Mouse (Mus musculus) midbrain, postnatal 0 days (tissue): ENCODE measurements around the gene Tmem223. TPM values are rescaled to one million over a fixed set of nuclear protein-coding genes. Genes with fewer than 3 reads are reported as not detected.

Source experiments
- ATAC-seq: fragments of 200-750 bp; cut with Nextera tagmentation; 2 replicates; pipeline ENCODE4 v1.8.0; 2017; ENCODE audit warnings: moderate number of reproducible peaks, mild to moderate bottlenecking, moderate TSS enrichment, moderate library complexity; ENCODE audit not compliant: low FRiP score
- DNase-seq: peaks from one replicate; pipeline ENCODE4 v3.0.0-alpha.2; 2015; ENCODE audit warnings: low spot score
- H3K27ac ChIP-seq: fragments of 300-500 bp; sonication (generic); 2 replicates; pipeline ENCODE4 v1.5.1; 2014; ENCODE audit warnings: low read depth, mild to moderate bottlenecking, low read length, mixed read lengths
- H3K27me3 ChIP-seq: fragments of 300-500 bp; sonication (generic); 2 replicates; pipeline ENCODE4 v1.6.1; 2014; ENCODE audit warnings: low read length, control low read depth, mixed read lengths; ENCODE audit not compliant: insufficient read depth
- H3K36me3 ChIP-seq: fragments of 300-500 bp; sonication (generic); 2 replicates; pipeline ENCODE4 v1.6.1; 2014; ENCODE audit warnings: low read length, control low read depth, mixed read lengths; ENCODE audit not compliant: insufficient read depth
- H3K4me1 ChIP-seq: fragments of 300-500 bp; sonication (generic); 2 replicates; pipeline ENCODE4 v1.6.1; 2014; ENCODE audit warnings: mild to moderate bottlenecking, control low read depth, antibody characterized with exemption, low read length, mixed read lengths; ENCODE audit not compliant: insufficient read depth
- H3K4me2 ChIP-seq: fragments of 300-500 bp; sonication (generic); 2 replicates; pipeline ENCODE4 v1.6.1; 2014; ENCODE audit warnings: low read depth, mild to moderate bottlenecking, low read length, mixed read lengths; ENCODE audit not compliant: poor library complexity, severe bottlenecking
- H3K4me3 ChIP-seq: fragments of 300-500 bp; sonication (generic); 2 replicates; pipeline ENCODE4 v1.5.1; 2014; ENCODE audit warnings: low read depth, mild to moderate bottlenecking, low read length, moderate library complexity
- H3K9ac ChIP-seq: fragments of 300-500 bp; sonication (generic); replicated peaks from 2 replicates; pipeline ENCODE4 v1.6.1; 2014; ENCODE audit warnings: mild to moderate bottlenecking, low read length, moderate library complexity, mixed read lengths; ENCODE audit not compliant: poor library complexity, severe bottlenecking
- H3K9me3 ChIP-seq: fragments of 300-500 bp; sonication (generic); 2 replicates; pipeline ENCODE4 v1.6.1; 2016; ENCODE audit warnings: low read length, control low read depth
- CTCF ChIP-seq: IDR thresholded peaks from 2 replicates; pipeline ENCODE4 v1.5.1; 2016; ENCODE audit warnings: antibody characterized with exemption, mild to moderate bottlenecking
- WGBS: fragments of 180-500 bp; shearing (Covaris S2); extraction: QIAGEN DNeasy Blood & Tissue Kit; methylation state at CpG from one replicate; pipeline ENCODE4 v1.1.7; 2014; 5-methylcytosine and 5-hydroxymethylcytosine counted together
- microRNA-seq: library from miRNA; unstranded; fragments of <30 nt; microRNA quantifications from one replicate; pipeline ENCODE4, GENCODE M21; 2016; ENCODE audit warnings: borderline number of aligned reads
- polyA plus RNA-seq: library from polyadenylated mRNA; unstranded; fragments of >200 nt; fragmentation: Nextera tagmentation; extraction: Ambion mirVana; gene quantifications from 2 replicates; pipeline ENCODE4 v1.2.1, GENCODE M21; 2015
- total RNA-seq: library from RNA; depleted of rRNA; stranded (reverse); fragments of >200 nt; gene quantifications from 2 replicates; pipeline ENCODE4 v1.2.3, GENCODE M21; 2014; rRNA removed

Gene Tmem223
- total and polyA plus RNA-seq, 2 experiments from 2014 or later = 202 to 320 TPM

- peak within 1 kb of the TSS; percentile 98 for H3K27ac ChIP-seq
- no peaks in the 10 kb centered on the region for H3K27me3 ChIP-seq
- DNase-seq (peak; percentile 99), ATAC-seq (peak; percentile 93)
- peak within 1 kb of the TSS; percentile 89 for H3K4me2 ChIP-seq
- H3K4me3 ChIP-seq = peak within 1 kb of the TSS; percentile 97
- no peak for TF ChIP-seq CTCF
- H3K9ac ChIP-seq = peak within 1 kb of the TSS; percentile 98
- H3K4me1 ChIP-seq = peaks cover 21% of the 10 kb centered on the region
- under 1% methylated on average over 33 of the region's 33 CpGs for WGBS
- peaks cover 13% of the 10 kb centered on the region for H3K36me3 ChIP-seq
- no peaks in the 10 kb centered on the region for H3K9me3 ChIP-seq
Measured at GRCm38 (mm10) chr19:8818801-8819595, 48.2 kb downstream of the Tmem223 start, which contains the start of gene Ttc9c. Gene Ttc9c, minus strand, starts transcription at chr19:8819333.

- peaks cover 15% of the 10 kb centered on the region for H3K36me3 ChIP-seq
- WGBS = under 1% methylated on average over 79 of the region's 83 CpGs
- H3K27ac ChIP-seq = peak within 1 kb of the TSS; percentile 98
- TF ChIP-seq CTCF = 0 out of 2 replicates have a peak, but pooled peaks have one; percentile 6
- DNase-seq (peak; percentile 100), ATAC-seq (peak; percentile 96)
- peak within 1 kb of the TSS; percentile 98 for H3K9ac ChIP-seq
- H3K4me2 ChIP-seq = peak within 1 kb of the TSS; percentile 89
- H3K4me3 ChIP-seq = peak within 1 kb of the TSS; percentile 97
- H3K27me3 ChIP-seq = no peaks in the 10 kb centered on the region
- no peaks in the 10 kb centered on the region for H3K9me3 ChIP-seq
- H3K4me1 ChIP-seq = peaks cover 21% of the 10 kb centered on the region
Measured at GRCm38 (mm10) chr19:8819596-8820423, 49.0 kb downstream of the Tmem223 start, which contains the start of gene Hnrnpul2. Gene Hnrnpul2, plus strand, starts transcription at chr19:8820010.

GRCm38 (mm10) chr19:8820424-8820956 is 49.7 kb downstream of the Tmem223 start:
- Histone ChIP-seq H3K27me3 (no peaks in the 10 kb centered on the region), H3K4me2 (peak overlapping the region; percentile 89), H3K4me1 (peaks cover 19% of the 10 kb centered on the region), H3K36me3 (peaks cover 20% of the 10 kb centered on the region), H3K9me3 (no peaks in the 10 kb centered on the region), H3K4me3 (peak overlapping the region; percentile 97), H3K9ac (peak overlapping the region; percentile 98), H3K27ac (peak overlapping the region; percentile 98)
- ATAC-seq (no peak; the same call in 1 of the 2 replicates), DNase-seq (no peak)
- no peak for TF ChIP-seq CTCF
- WGBS = under 1% methylated on average over 41 of the region's 48 CpGs

- Histone ChIP-seq H3K9me3 (no peaks in the 10 kb centered on the region), H3K27me3 (no peaks in the 10 kb centered on the region), H3K27ac (no peak overlapping the region), H3K4me1 (peaks cover 16% of the 10 kb centered on the region), H3K4me2 (peak overlapping the region; percentile 89), H3K9ac (peak overlapping the region; percentile 98), H3K4me3 (peak overlapping the region; percentile 97), H3K36me3 (peaks cover 26% of the 10 kb centered on the region)
- WGBS = 1% methylated on average over 7 of the region's 7 CpGs
- TF ChIP-seq CTCF = no peak
- ATAC-seq = no peak
- no peak for DNase-seq
Measured at GRCm38 (mm10) chr19:8821146-8821545, 50.4 kb downstream of the Tmem223 start.

Small RNAs within 50 kb of the gene (microRNA-seq; reads per million reads assigned to microRNA genes)
- not detected for gene Mir6992

Other genes starting within 250 kb of the Tmem223 start
Only the 30 nearest of the 33 such genes appear.
- 12.9 and 14.7 TPM in 2 replicates for gene Slc22a8, start 179.7 kb upstream of the Tmem223 start, total RNA-seq
- gene Slc22a8, start 179.7 kb upstream of the Tmem223 start, polyA plus RNA-seq = 20.3 and 20.9 TPM in 2 replicates
- gene Slc22a6, start 153.0 kb upstream of the Tmem223 start, total RNA-seq = 17.2 and 18.3 TPM in 2 replicates
- 13.1 and 14.7 TPM in 2 replicates for gene Slc22a6, start 153.0 kb upstream of the Tmem223 start, polyA plus RNA-seq
- gene Chrm1, start 107.2 kb upstream of the Tmem223 start, total RNA-seq = 1.3 and 1.9 TPM in 2 replicates
- 1.0 and 1.1 TPM in 2 replicates for gene Chrm1, start 107.2 kb upstream of the Tmem223 start, polyA plus RNA-seq
- gene Slc3a2, start 47.6 kb upstream of the Tmem223 start, total RNA-seq = 111 and 133 TPM in 2 replicates
- 212 and 223 TPM in 2 replicates for gene Slc3a2, start 47.6 kb upstream of the Tmem223 start, polyA plus RNA-seq
- gene Wdr74, start 35.2 kb upstream of the Tmem223 start, total RNA-seq = 50.9 and 65.7 TPM in 2 replicates
- gene Wdr74, start 35.2 kb upstream of the Tmem223 start, polyA plus RNA-seq = 85.9 and 88.2 TPM in 2 replicates
- not detected in 2 replicates for gene 1700092M07Rik, start 30.3 kb upstream of the Tmem223 start, total RNA-seq
- gene 1700092M07Rik, start 30.3 kb upstream of the Tmem223 start, polyA plus RNA-seq = 0.64 TPM in 1 of 2 replicates, not detected in the other
- 112 and 147 TPM in 2 replicates for gene Stx5a, start 29.6 kb upstream of the Tmem223 start, total RNA-seq
- gene Stx5a, start 29.6 kb upstream of the Tmem223 start, polyA plus RNA-seq = 104 and 106 TPM in 2 replicates
- 67.4 and 75.6 TPM in 2 replicates for gene Nxf1, start 13.9 kb upstream of the Tmem223 start, total RNA-seq
- gene Nxf1, start 13.9 kb upstream of the Tmem223 start, polyA plus RNA-seq = 90.0 and 92.8 TPM in 2 replicates
- 20.4 and 27.3 TPM in 2 replicates for gene Tmem179b, start 3.5 kb downstream of the Tmem223 start, total RNA-seq
- gene Tmem179b, start 3.5 kb downstream of the Tmem223 start, polyA plus RNA-seq = 19.1 and 21.1 TPM in 2 replicates
- gene Taf6l, start 15.4 kb downstream of the Tmem223 start, total RNA-seq = 32.5 and 38.7 TPM in 2 replicates
- gene Taf6l, start 15.4 kb downstream of the Tmem223 start, polyA plus RNA-seq = 25.2 and 26.4 TPM in 2 replicates
- 67.2 and 67.5 TPM in 2 replicates for gene Polr2g, start 27.6 kb downstream of the Tmem223 start, total RNA-seq
- 163 and 171 TPM in 2 replicates for gene Polr2g, start 27.6 kb downstream of the Tmem223 start, polyA plus RNA-seq
- 6.0 and 6.2 TPM in 2 replicates for gene Zbtb3, start 31.6 kb downstream of the Tmem223 start, total RNA-seq
- 3.2 and 4.5 TPM in 2 replicates for gene Zbtb3, start 31.6 kb downstream of the Tmem223 start, polyA plus RNA-seq
- 63.0 and 63.8 TPM in 2 replicates for gene Ttc9c, start 48.3 kb downstream of the Tmem223 start, total RNA-seq
- gene Ttc9c, start 48.3 kb downstream of the Tmem223 start, polyA plus RNA-seq = 38.8 and 45.3 TPM in 2 replicates
- 25.9 and 36.2 TPM in 2 replicates for gene Hnrnpul2, start 49.0 kb downstream of the Tmem223 start, total RNA-seq
- gene Hnrnpul2, start 49.0 kb downstream of the Tmem223 start, polyA plus RNA-seq = 4.6 and 5.5 TPM in 2 replicates
- gene AC129217.1, start 58.8 kb downstream of the Tmem223 start, total RNA-seq = 5.6 and 12.7 TPM in 2 replicates
- not detected in 2 replicates for gene AC129217.1, start 58.8 kb downstream of the Tmem223 start, polyA plus RNA-seq
- 112 and 121 TPM in 2 replicates for gene Bscl2, start 66.5 kb downstream of the Tmem223 start, total RNA-seq
- 101 and 108 TPM in 2 replicates for gene Bscl2, start 66.5 kb downstream of the Tmem223 start, polyA plus RNA-seq
- 103 and 119 TPM in 2 replicates for gene Gng3, start 68.2 kb downstream of the Tmem223 start, total RNA-seq
- gene Gng3, start 68.2 kb downstream of the Tmem223 start, polyA plus RNA-seq = 746 and 809 TPM in 2 replicates
- 2.7 and 3.5 TPM in 2 replicates for gene Lrrn4cl, start 79.8 kb downstream of the Tmem223 start, total RNA-seq
- 2.0 and 2.1 TPM in 2 replicates for gene Lrrn4cl, start 79.8 kb downstream of the Tmem223 start, polyA plus RNA-seq
- gene Ubxn1, start 100.5 kb downstream of the Tmem223 start, total RNA-seq = 73.5 and 73.8 TPM in 2 replicates
- 142 and 143 TPM in 2 replicates for gene Ubxn1, start 100.5 kb downstream of the Tmem223 start, polyA plus RNA-seq
- 22.6 and 26.5 TPM in 2 replicates for gene Uqcc3, start 109.9 kb downstream of the Tmem223 start, total RNA-seq
- 64.2 and 65.0 TPM in 2 replicates for gene Uqcc3, start 109.9 kb downstream of the Tmem223 start, polyA plus RNA-seq
- 4.2 and 6.6 TPM in 2 replicates for gene Lbhd1, start 112.7 kb downstream of the Tmem223 start, total RNA-seq
- 17.7 and 20.6 TPM in 2 replicates for gene Lbhd1, start 112.7 kb downstream of the Tmem223 start, polyA plus RNA-seq
- not detected in 2 replicates for gene Gm49403, start 112.9 kb downstream of the Tmem223 start, total RNA-seq
- not detected in 2 replicates for gene Gm49403, start 112.9 kb downstream of the Tmem223 start, polyA plus RNA-seq
- gene 1810009A15Rik, start 117.9 kb downstream of the Tmem223 start, total RNA-seq = 17.8 and 23.7 TPM in 2 replicates
- 29.2 and 32.9 TPM in 2 replicates for gene 1810009A15Rik, start 117.9 kb downstream of the Tmem223 start, polyA plus RNA-seq
- gene Gm49416, start 117.9 kb downstream of the Tmem223 start, total RNA-seq = 3.8 TPM in 1 of 2 replicates, not detected in the other
- gene Gm49416, start 117.9 kb downstream of the Tmem223 start, polyA plus RNA-seq = not detected in 2 replicates
- 30.3 and 37.8 TPM in 2 replicates for gene Ints5, start 122.0 kb downstream of the Tmem223 start, total RNA-seq
- 20.2 and 21.8 TPM in 2 replicates for gene Ints5, start 122.0 kb downstream of the Tmem223 start, polyA plus RNA-seq
- gene Ganab, start 127.1 kb downstream of the Tmem223 start, total RNA-seq = 86.9 and 88.5 TPM in 2 replicates
- 49.4 and 49.8 TPM in 2 replicates for gene Ganab, start 127.1 kb downstream of the Tmem223 start, polyA plus RNA-seq
- gene B3gat3, start 149.4 kb downstream of the Tmem223 start, total RNA-seq = 111 TPM in 2 replicates
- 95.5 and 99.7 TPM in 2 replicates for gene B3gat3, start 149.4 kb downstream of the Tmem223 start, polyA plus RNA-seq
- 3.0 and 6.3 TPM in 2 replicates for gene Rom1, start 158.4 kb downstream of the Tmem223 start, total RNA-seq
- gene Rom1, start 158.4 kb downstream of the Tmem223 start, polyA plus RNA-seq = 2.7 and 3.5 TPM in 2 replicates
- gene Eml3, start 158.6 kb downstream of the Tmem223 start, total RNA-seq = 6.3 and 9.3 TPM in 2 replicates
- 8.7 and 9.0 TPM in 2 replicates for gene Eml3, start 158.6 kb downstream of the Tmem223 start, polyA plus RNA-seq
- gene Mta2, start 170.9 kb downstream of the Tmem223 start, total RNA-seq = 64.3 and 65.6 TPM in 2 replicates
- gene Mta2, start 170.9 kb downstream of the Tmem223 start, polyA plus RNA-seq = 73.6 and 77.9 TPM in 2 replicates